Mouse (Mus musculus) heart, postnatal 36 days (tissue): ENCODE data around the gene Adat3. TPM values are rescaled to one million over a fixed set of nuclear protein-coding genes. Genes with fewer than 3 reads are reported as not detected.

Experiments
- DNase-seq, 2 experiments: peaks; one replicate each; pipeline ENCODE4 v3.0.0; 2021 to 2022
- intact Hi-C: fragments of 180-260 bp; cut with DNase I; formaldehyde crosslinking; loops from one replicate; pipeline ENCODE4 v1.15.1; 2025
- total RNA-seq, 2 experiments: library from RNA; stranded (reverse); gene quantifications; 2 replicates each; pipeline ENCODE4 v1.2.3; 2021

Gene Adat3
- total RNA-seq, 2 experiments from 2014 or later: 0.49 to 1.4 TPM

DNA sequence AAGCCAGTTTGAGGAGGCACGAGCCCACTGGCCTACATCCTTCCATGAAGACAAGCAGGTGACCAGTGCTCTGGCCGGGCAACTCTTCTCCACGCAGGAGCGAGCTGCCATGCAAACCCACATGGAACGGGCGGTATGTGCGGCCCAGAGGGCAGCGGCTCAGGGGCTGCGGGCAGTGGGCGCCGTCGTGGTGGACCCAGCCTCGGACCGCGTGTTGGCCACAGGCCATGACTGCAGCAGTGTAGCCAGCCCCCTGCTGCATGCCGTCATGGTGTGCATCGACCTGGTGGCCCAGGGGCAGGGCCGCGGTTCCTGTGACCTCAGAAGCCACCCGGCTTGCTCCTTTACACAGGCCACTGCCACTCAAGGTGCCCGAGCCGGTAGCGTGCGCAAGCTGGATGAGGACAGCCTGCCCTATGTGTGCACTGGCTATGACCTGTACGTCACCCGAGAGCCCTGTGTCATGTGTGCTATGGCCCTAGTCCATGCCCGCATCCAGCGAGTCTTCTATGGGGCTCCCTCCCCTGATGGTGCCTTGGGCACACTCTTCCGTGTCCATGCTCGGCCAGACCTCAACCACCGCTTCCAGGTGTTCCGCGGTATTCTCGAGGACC is 4.2 kb downstream of the Adat3 start:
- intact Hi-C loops: no loop called here
- no peak for DNase-seq

DNA sequence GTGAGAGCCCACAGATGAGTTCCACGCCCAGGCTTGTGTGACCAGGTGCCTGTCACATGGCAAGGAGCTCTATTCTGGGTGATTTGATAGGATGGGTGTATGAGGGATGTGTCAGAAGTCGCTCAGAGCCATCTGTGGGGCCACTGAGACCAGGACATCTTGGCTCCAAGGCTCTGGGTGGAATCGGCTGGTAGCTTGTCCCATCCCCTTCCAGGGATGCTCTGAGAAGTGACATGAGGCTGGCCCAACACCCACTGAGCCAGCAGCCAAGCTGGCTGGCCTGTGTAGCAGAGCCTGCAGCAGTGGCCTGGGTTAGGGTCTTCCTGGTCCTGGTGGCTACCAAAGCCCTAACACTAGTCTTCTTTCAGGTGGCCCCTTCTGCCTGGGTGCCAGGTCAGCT is 5.8 kb downstream of the Adat3 start:
- intact Hi-C loops: no loop called here
- DNase-seq: no peak

DNA sequence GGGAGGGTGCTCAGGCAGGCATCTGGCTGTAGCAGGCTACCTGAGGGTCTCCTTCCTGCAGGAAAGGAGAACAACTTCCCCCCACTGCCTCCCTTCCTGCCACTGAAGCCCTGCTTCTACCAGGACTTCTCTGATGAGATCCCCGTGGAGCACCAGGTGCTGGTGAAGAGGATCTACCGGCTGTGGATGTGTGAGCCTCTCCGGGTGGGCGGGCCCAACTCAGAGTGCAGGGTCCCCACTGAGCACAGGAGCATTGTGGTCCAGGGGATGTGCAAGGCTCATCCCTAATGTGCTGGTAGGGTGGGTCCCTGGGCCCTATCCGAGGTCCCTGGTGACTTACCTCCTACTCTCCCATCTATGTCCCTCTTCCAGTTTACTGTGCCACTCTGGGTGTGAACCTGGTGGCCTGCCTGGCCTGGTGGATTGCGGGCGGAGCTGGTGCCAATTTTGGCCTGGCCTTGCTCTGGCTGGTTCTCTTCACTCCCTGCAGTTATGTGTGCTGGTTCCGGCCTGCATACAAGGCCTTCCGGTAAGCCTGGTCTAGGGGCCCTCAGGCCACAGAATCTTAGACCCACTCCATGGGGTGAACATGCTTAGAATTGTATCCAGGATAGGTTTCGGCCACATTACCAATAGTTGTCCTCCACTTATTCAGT is 6.7 kb downstream of the Adat3 start:
- no peak for DNase-seq
- intact Hi-C loops: no loop called here

DNA sequence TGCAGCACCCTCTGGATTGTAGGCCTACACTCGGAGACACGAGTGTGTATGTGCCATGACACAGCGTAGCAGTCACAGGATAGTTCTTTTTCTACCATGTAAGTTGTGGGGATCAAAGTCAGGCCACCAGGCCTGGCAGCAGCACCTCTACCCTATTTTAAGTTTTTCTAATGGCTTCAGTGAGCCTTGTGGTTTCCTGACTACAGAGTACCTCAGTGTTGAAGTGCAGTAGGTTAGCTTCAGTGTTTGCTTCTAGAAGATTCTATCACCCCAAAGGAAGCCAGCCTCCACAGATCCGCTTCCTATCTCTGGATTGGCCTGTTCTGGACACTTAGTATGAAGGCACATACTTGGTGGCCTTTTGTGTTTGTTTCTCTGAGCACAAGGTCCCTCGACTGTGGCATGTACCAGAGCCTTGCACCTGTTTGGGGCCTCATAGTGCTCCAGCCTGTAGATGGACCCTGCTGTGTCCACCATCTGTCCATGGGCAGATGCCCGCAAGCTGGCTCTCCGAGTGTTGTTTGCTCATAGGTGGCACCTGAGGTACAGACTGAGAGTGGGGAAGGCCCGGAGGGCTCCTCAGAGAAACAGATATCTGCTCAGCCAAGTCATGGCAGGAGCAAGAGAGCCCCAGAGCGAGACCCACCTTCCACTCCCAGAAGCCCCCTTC is 7.6 kb downstream of the Adat3 start:
- intact Hi-C loops: loop anchor here (2.0 kb wide), 2 partner anchors 51 to 75 kb away; no protein-coding TSS in a partner anchor
- DNase-seq: no peak

DNA sequence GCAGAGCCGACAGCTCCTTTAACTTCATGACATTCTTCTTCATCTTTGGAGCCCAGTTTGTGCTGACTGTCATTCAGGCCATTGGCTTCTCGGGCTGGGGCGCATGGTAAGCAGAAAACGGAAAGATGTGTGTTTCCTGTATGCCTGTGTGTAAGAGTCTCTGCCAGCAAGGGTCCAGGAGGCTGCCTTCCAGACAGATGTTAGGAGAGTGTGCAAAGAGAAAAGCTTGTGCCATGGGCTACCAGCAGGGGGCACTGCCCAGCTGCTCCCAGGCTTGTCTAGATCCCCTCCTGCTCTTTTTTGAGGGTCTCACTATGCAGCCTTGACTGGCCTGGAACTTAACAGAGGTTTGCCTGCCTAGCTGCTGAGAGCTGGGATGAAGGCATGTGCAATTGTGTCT is 8.3 kb downstream of the Adat3 start:
- intact Hi-C loops: loop anchor here (2.0 kb wide), 2 partner anchors 50 to 74 kb away; no protein-coding TSS in a partner anchor
- peak; percentile 60 to 67 for DNase-seq

DNA sequence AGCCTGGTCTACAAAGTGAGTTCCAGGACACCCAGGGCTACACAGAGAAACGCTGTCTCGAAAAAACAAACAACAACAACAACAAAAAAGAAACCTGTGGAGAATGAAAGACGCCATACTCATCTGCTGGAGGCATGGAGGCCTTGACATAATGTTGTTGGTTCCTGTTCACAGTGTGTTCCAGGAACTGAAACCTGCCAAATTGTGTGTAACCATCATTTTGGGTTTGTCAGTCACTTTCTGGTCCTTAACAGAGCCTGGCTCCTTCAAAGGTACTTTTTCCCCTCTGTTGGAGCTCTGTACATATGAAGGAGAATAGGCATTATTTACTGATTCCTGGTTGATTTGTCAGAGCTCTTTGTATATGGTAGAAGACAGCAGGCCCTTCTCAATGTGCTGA is 9.2 kb downstream of the Adat3 start:
- no peak for DNase-seq
- intact Hi-C loops: loop anchor here (2.0 kb wide), 2 partner anchors 49 to 73 kb away; no protein-coding TSS in a partner anchor

DNA sequence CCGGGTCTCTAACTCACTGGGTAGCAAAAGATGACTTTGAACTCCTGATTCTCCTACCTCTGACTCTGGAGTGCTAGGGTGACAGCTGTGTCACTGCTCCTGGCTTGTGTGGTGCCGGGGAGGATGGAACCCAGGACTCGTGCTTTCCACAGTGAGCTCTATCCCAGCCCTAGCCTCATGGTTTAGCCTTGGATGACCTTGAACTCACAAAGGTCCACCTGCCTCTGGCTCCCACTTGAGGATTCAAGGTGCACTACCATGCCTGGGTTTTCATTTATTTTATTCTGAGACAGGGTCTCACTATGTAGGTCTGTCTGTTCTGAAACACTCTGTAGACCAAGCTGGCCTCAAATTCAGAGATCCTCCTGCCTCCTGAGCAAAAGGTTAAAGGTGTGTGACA is 11.1 kb downstream of the Adat3 start:
- DNase-seq: no peak
- intact Hi-C loops: no loop called here

DNA sequence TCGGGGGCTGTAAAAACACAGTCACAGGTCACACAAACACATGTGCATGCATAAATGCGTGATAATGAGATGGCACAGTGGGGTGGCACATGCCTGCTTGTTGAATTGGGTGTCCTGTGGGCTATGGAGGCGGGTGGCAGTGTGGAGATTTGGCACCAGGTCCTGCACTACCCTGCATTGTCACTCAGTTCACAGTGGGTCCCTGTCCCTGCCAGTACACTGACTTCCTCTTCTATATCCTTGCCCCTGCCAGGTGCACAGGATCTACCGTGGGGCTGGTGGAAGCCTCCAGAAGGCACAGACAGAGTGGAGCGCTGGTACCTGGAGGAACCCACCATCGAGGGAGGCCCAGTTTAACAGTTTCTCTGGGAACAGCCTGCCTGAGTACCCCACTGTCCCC is 11.7 kb downstream of the Adat3 start:
- DNase-seq: no peak

DNA sequence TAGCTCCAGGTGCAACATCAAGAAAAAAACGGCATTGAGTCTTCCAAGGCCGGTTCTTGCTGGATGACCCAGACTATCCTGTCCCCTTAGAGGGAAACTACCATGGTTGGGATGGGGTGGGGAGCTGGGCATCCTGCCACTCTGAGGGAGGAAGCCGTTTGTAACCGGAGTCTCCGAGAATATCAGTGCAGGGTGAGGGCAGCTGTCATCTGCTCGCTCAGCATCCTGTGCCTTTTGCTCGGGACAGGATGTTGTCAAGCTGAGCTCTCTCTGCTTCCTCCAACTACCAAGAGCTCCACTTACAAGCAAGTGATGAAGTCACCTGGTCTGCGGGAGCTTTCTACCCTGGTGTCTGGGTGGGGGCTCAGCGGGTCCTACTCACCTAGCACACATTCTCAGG is 15.5 kb downstream of the Adat3 start:
- DNase-seq: no peak
- intact Hi-C loops: no loop called here

More for the DNA sequence above, 11.7 kb downstream of the Adat3 start:
- intact Hi-C loops: no loop called here

DNA sequence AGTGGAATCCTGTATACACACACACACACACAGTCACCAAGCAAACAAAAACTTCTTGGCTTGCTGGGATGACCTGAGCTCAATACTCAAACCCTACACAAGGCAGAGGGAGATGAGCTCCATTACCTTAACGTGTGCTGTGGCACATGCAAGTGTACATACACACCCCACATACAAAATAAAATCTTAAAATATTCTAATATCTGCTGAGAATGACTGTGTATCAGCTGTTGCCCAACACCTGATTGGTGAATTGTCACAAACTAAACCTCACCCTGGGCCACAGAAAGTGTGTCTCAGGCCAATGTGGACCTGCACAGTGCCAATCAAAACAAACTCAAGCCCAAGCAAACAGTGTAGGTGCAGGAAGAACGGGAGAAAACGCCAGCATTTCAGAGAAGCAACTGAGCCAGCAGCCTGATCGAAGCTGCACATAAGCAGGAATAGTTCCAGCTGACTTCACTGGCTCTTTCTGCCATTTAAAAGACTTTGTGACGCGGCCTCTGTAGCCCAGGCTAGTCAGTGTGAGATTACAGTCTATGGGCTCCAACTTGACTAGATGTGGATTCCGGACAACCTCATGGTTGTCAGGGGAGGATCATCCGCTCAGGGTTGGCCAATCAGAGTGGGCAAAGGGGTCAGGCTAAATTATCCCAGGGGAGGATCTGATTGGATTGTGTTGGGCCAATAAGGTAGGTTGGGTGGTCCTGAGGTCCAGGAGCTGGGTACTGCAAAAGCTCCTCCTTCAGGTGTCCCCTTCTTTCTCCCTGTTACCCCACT is 17.0 kb downstream of the Adat3 start:
- DNase-seq: no peak
- intact Hi-C loops: no loop called here

DNA sequence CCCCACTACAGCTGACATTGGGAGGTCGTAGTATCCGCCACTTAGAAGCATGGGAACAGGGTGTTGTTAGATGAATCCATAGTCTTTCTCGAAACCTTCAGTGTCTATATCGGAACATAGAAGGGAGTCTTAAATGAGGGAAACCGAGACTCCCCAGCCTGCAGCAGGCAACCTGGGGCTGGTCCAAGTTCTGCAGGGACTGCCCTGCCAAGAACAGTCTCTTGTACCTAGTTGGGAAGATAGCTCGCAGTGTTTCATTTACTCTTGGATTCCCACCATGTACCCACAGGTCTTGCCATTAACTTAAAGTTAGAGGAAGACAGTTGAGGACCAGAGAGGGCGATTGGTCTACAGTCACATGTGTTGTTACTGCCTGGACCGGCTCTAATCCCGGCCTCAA is 17.7 kb downstream of the Adat3 start:
- no peak for DNase-seq
- intact Hi-C loops: no loop called here

DNA sequence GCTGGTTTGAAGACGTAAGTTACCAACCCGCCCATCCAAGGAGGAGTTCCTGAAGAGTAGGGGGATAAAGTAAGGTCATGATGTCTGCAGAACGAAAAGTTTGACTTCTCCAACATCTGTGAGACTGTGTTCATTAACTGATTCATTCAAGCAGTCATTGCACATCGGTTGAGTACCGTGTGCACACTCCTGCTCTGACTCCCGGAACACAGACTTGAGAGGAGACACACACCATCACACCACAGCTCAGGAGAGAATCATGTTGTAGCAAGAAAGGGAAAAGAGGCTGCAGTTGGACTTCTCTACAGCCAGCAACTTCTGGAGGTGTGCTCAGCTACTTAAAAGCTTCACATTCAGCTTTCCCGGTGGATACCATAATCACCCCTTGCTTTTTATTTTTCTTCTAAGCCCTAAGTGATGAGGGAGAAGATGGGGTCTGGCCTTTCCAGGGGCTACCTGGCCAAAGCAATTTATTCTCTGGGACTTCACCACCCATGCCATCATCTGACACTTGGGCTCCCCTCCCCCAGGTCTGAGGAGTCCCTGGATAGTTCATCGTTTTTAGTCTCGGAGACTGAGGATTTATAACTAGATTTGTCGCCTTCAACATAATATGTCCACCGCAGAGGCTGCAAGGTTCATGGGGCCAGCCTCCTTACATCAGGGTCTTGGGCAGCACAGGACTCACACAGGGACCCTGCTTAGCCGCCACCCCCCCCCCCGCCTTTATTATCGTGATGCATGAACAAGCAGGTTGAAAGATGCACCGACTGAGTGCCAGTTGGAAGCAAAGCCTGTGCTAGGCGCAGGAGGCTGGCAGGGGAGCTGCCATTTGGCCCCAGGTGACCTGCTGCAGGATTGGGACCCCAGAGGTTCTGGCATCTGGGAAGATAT is 18.4 kb downstream of the Adat3 start:
- intact Hi-C loops: no loop called here
- no peak for DNase-seq

DNA sequence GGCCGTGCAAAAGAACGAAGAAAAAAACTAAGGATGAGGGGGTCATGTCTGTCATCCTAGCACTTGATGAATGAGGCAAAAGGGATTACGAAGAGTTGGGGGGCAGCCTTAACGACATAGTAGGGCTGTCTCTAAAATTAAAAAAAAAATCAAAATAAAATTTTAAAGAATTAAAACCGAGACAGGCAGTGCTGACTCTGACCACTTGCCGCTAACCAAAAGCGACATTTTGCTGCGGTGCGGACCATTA is 18.9 kb downstream of the Adat3 start:
- DNase-seq: no peak
- intact Hi-C loops: no loop called here

DNA sequence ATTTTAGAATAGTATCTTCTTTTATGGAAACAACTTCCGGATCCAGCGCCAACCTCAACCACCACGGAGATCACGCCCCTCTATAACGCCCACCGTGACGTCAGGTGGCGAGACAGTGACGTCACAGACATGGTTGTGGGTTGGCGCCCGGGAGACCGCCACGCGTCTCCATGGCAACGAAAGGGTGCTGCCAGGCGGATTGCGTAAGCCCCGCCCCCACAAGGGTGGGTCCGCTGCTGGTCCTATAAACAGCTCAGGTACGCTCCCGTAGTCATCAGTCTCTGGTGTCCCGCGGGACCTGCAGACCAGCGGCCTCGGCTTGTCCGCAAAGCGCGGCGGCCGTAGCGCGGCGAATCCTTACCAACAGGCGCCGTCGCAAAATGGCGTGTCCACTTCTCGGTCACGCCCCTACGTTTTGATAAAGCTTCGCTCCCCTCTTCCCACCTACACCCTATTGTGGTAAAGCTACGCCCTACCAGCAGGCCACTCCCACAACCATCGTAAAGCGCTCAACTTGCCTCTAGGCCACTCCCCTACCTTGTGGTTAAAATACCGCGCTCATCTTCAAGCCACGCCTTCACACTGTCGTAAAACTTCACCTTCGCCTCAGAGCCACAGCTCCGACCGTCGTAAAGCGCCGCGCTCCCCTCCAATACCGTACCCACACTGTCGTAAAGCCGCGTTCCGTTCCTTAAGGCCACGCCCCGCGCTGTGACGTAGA is 19.4 kb downstream of the Adat3 start:
- peak; percentile 99 for DNase-seq
- intact Hi-C loops: loop anchor here (2.0 kb wide), 1 partner anchor 43 kb away; no protein-coding TSS in a partner anchor

DNA sequence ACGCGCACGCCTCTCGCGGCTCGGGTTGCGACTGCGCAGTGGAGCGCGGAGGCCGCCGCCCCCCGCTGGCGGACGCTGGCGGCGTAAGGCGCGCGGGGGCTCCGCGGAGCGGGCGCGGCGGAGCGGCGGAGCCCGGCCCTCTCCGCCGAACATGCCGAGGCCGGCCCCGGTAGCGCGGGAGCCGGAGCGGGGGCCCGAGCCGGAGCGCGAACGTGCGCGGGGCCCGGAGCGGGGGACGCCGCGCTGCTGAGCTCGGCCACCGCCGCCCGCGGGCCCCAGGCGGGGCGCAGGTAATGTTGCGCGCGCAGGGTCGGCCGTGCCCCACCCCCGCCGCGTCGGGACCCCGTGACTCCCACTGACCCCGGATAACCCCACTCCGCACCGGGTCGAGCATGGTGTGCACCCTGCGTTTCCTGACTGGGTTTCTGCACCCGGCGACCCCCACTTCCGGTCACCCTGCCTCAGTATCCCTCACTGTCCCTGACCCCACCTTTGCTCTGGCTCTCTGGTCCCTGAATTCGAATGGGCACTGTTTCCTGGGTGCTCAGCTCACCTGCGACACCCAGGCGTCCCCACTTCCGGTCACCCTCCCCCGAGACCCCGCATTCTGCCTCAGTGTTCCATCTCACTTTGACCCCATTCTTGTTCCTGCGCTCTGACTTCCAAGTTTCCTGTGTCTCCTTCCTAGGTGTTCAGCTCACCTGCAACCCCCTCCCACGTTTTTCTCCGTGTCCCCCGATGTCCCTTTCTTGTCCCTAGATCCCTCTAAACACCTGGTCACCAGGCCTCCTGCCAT is 20.2 kb downstream of the Adat3 start, which contains the start of gene Csnk1g2:
Csnk1g2 (plus strand) TSS at position 178 of the 796 bp plus-strand sequence.
- intact Hi-C loops: loop anchor here (1.0 to 2.0 kb wide), 2 partner anchors 33 to 44 kb away; no protein-coding TSS in a partner anchor

DNA sequence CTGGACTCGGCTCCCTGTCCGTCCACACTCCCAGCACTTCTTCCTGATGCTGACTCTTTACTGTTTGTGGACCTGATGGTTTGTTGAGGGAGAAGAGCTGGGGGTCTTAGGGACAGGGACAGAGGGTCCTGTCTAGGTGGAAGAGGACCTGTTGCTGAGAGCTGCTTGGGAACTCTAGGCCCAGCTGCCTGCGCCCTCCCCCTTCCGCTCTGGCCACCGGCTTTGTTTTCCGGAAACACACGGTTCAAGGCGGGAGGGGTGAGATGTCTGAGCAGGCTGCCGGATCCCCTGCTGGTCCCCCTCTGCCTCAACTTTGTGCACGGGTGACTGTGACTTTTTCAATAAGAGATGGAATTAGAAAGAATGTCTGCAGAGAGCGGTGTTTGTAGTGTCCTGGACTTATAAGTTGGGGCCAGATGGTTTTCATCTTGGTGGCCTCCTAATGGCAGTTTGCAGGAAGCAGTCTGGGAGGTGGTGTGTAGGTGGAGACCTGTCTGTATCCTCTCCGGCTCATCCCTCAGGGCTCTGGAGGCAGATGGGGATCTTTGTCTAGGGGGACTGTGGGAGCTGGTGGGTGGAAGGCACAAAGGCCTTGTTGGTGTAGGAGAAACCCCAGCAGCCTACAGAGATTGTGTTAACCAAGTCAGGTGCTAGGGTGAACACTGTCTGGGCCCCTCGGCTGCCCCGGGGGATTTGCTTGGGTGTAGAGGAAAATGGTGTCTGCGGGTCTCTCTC is 20.9 kb downstream of the Adat3 start:
- DNase-seq: peak; percentile 66 to 73
- intact Hi-C loops: loop anchor here (1.0 to 2.0 kb wide), 2 partner anchors 33 to 45 kb away; no protein-coding TSS in a partner anchor

More for the DNA sequence above, 20.2 kb downstream of the Adat3 start, which contains the start of gene Csnk1g2:
- DNase-seq: no peak

DNA sequence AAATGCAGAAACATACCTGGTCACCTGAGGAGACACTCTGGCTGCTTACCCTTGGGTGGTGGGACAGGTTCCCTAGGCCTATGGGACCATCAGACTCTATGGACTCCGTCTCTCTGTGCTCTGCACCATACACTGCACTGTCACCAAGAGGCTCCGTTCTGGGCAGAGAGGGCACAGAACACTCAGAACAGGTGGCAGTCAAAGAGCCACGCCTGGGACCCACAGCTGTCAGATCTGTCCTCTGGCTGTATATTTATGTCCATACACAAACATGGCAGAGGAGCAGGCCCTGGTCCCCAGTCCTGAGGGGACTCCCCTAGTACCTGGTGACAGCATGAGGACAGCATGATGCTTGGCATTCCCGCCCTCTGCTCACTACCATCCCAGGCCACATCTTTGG is 23.1 kb downstream of the Adat3 start:
- DNase-seq: no peak
- intact Hi-C loops: no loop called here

DNA sequence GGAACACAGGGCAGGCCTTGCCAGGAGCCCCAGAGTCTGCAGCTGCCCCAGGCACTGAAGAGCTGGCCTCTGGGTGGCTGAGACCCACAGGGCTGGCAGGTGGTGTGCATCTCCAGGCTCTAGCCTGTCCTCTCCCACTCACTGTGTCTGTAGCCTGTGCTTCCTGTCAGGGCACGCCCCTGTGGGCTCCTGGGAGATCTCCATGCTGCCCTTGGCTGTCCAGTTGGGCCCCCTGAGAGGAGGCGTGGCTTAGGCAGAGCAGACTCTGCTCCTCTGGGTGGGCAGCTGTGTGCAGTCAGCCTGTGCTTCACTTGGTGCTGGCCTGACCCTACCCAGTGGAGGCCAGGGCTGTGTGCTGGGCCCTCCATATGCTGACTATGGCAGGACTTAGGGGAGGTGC is 25.0 kb downstream of the Adat3 start:
- peak; percentile 31 to 37 for DNase-seq
- intact Hi-C loops: no loop called here
